Mouse (Mus musculus): ENCODE measurements around the gene Zfp638. TPM values are rescaled to one million over a fixed set of nuclear protein-coding genes. Genes with fewer than 3 reads are reported as not detected.

Gene Zfp638
- polyA plus RNA-seq, 1 experiment from 2014 or later: 102 TPM

GRCm38 (mm10) chr6:83838046-83838445 lies 28.9 kb upstream of the Zfp638 start:
- WGBS: 92% methylated on average over 2 of the region's 2 CpGs
- no peak overlapping the region for H3K4me3 ChIP-seq (ENCODE audit: low read depth, low read length)
- no peak overlapping the region for H3K4me2 ChIP-seq
- no peak for ATAC-seq (ENCODE audit: low FRiP score)
- no peak for DNase-seq (ENCODE audit: low spot score, missing footprints)
- H3K27me3 ChIP-seq (ENCODE audit: control insufficient read depth, insufficient read depth, low read length): no peaks in the 10 kb centered on the region
- no peaks in the 10 kb centered on the region for H3K36me3 ChIP-seq (ENCODE audit: control insufficient read depth, insufficient read depth, low read length)
- no peaks in the 10 kb centered on the region for H3K9me3 ChIP-seq (ENCODE audit: control insufficient read depth, low read length)
- no peaks in the 10 kb centered on the region for H3K4me1 ChIP-seq (ENCODE audit: control insufficient read depth, insufficient read depth, low read length)
- no peak overlapping the region for H3K9ac ChIP-seq (ENCODE audit: low read length)
- no peak overlapping the region for H3K27ac ChIP-seq (ENCODE audit: low read depth, low read length)

DNA sequence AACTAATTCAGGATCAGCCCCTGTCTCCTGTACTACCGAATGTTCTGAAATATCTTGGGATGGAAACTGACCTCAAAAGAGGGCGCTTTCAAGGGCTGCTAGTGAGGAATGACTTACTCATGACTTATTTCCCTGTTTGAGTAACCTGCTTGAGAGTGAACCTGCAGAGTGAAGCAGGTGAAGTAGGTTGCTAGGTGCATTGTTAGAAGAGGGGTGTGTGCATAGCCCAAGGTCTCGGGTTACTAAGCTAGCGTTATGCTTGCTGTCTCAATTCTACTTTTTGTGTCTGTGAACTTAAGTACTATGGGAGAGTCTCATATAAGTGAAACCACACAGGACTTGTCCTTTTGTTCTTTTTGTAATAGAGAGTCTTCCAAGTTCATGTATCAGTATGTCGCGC lies 26.8 kb upstream of the Zfp638 start:
- Histone ChIP-seq H3K9me3 (ENCODE audit: control insufficient read depth, low read length) (no peaks in the 10 kb centered on the region), H3K4me3 (ENCODE audit: low read depth, low read length) (no peak overlapping the region), H3K4me2 (no peak overlapping the region), H3K27me3 (ENCODE audit: control insufficient read depth, insufficient read depth, low read length) (no peaks in the 10 kb centered on the region), H3K27ac (ENCODE audit: low read depth, low read length) (no peak overlapping the region), H3K9ac (ENCODE audit: low read length) (no peak overlapping the region), H3K4me1 (ENCODE audit: control insufficient read depth, insufficient read depth, low read length) (no peaks in the 10 kb centered on the region), H3K36me3 (ENCODE audit: control insufficient read depth, insufficient read depth, low read length) (no peaks in the 10 kb centered on the region)
- WGBS: 80% methylated on average over 6 of the region's 6 CpGs
- ATAC-seq (ENCODE audit: low FRiP score) (no peak), DNase-seq (ENCODE audit: low spot score, missing footprints) (no peak)

- WGBS: 91% methylated on average over 10 of the region's 10 CpGs
- Histone ChIP-seq H3K27ac (ENCODE audit: low read depth, low read length) (no peak overlapping the region), H3K4me1 (ENCODE audit: control insufficient read depth, insufficient read depth, low read length) (no peaks in the 10 kb centered on the region), H3K4me2 (no peak overlapping the region), H3K9ac (ENCODE audit: low read length) (no peak overlapping the region), H3K27me3 (ENCODE audit: control insufficient read depth, insufficient read depth, low read length) (no peaks in the 10 kb centered on the region), H3K36me3 (ENCODE audit: control insufficient read depth, insufficient read depth, low read length) (no peaks in the 10 kb centered on the region), H3K9me3 (ENCODE audit: control insufficient read depth, low read length) (no peaks in the 10 kb centered on the region), H3K4me3 (ENCODE audit: low read depth, low read length) (no peak overlapping the region)
- ATAC-seq (ENCODE audit: low FRiP score): no peak
- DNase-seq (ENCODE audit: low spot score, missing footprints): no peak
These were observed 22.0 kb upstream of the Zfp638 start for GRCm38 (mm10) chr6:83844913-83845312.

GRCm38 (mm10) chr6:83846141-83846540 lies 20.8 kb upstream of the Zfp638 start:
- no peak for DNase-seq (ENCODE audit: low spot score, missing footprints)
- Histone ChIP-seq H3K36me3 (ENCODE audit: control insufficient read depth, insufficient read depth, low read length) (no peaks in the 10 kb centered on the region), H3K27me3 (ENCODE audit: control insufficient read depth, insufficient read depth, low read length) (no peaks in the 10 kb centered on the region), H3K27ac (ENCODE audit: low read depth, low read length) (no peak overlapping the region), H3K9me3 (ENCODE audit: control insufficient read depth, low read length) (no peaks in the 10 kb centered on the region), H3K4me1 (ENCODE audit: control insufficient read depth, insufficient read depth, low read length) (no peaks in the 10 kb centered on the region), H3K4me2 (no peak overlapping the region), H3K4me3 (ENCODE audit: low read depth, low read length) (no peak overlapping the region), H3K9ac (ENCODE audit: low read length) (no peak overlapping the region)
- no peak for ATAC-seq (ENCODE audit: low FRiP score)
- 98% methylated on average over 2 of the region's 2 CpGs for WGBS

DNA sequence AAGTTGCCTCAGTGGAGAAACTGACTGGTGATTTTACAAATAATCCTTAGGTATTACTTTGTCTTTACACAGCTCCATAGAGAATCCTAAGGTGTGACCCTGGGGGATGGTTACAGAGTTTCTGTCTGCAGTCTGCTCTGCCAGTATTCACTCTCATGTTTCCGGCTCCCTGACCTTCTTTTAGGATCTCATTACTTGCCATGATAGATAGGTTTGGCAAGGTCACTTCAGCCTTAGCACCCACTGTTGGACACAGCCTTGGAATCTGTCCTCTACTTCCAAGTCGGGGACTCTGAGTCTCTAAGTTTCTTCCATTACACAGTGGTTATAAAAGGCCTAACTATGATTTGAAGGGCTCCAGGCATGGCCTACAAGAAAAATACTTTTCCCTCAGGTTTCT lies 17.5 kb upstream of the Zfp638 start:
- DNase-seq (ENCODE audit: low spot score, missing footprints): no peak
- Histone ChIP-seq H3K9me3 (ENCODE audit: control insufficient read depth, low read length) (no peaks in the 10 kb centered on the region), H3K27ac (ENCODE audit: low read depth, low read length) (no peak overlapping the region), H3K4me3 (ENCODE audit: low read depth, low read length) (no peak overlapping the region), H3K27me3 (ENCODE audit: control insufficient read depth, insufficient read depth, low read length) (no peaks in the 10 kb centered on the region), H3K9ac (ENCODE audit: low read length) (no peak overlapping the region), H3K4me2 (no peak overlapping the region), H3K36me3 (ENCODE audit: control insufficient read depth, insufficient read depth, low read length) (no peaks in the 10 kb centered on the region), H3K4me1 (ENCODE audit: control insufficient read depth, insufficient read depth, low read length) (no peaks in the 10 kb centered on the region)
- 83% methylated on average over 2 of the region's 2 CpGs for WGBS
- no peak for ATAC-seq (ENCODE audit: low FRiP score)

- no peaks in the 10 kb centered on the region for H3K9me3 ChIP-seq (ENCODE audit: control insufficient read depth, low read length)
- H3K27ac ChIP-seq (ENCODE audit: low read depth, low read length): no peak overlapping the region
- 49% methylated on average over 5 of the region's 5 CpGs for WGBS
- DNase-seq (ENCODE audit: low spot score, missing footprints) (no peak), ATAC-seq (ENCODE audit: low FRiP score) (no peak)
- H3K4me2 ChIP-seq: no peak overlapping the region
- H3K36me3 ChIP-seq (ENCODE audit: control insufficient read depth, insufficient read depth, low read length): no peaks in the 10 kb centered on the region
- 0 out of 2 replicates have a peak, but pooled peaks cover 3% of the 10 kb centered on the region for H3K4me1 ChIP-seq (ENCODE audit: control insufficient read depth, insufficient read depth, low read length)
- H3K9ac ChIP-seq (ENCODE audit: low read length): no peak overlapping the region
- no peaks in the 10 kb centered on the region for H3K27me3 ChIP-seq (ENCODE audit: control insufficient read depth, insufficient read depth, low read length)
- no peak overlapping the region for H3K4me3 ChIP-seq (ENCODE audit: low read depth, low read length)
These were observed 9.4 kb upstream of the Zfp638 start for GRCm38 (mm10) chr6:83857476-83857875.

DNA sequence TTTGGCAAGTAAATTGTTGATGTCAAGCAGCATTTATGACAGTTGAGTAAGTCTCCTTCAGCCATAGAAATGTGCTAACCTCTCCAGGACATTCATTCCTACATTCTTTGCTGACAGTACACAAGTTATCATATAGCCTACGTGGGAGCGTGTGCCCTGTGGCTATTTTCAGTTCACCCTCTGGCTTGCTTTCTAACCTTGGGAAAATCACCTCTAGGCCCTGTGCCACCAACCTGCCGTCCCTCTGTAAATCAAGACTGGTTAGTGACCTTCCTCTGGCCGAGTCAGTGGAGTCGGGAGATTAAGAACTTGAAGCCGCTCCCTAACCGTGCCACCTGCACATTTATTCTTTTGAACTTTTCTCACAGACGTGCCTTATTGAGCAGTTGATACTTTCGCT lies 6.9 kb upstream of the Zfp638 start:
- no peaks in the 10 kb centered on the region for H3K9me3 ChIP-seq (ENCODE audit: control insufficient read depth, low read length)
- no peak overlapping the region for H3K4me3 ChIP-seq (ENCODE audit: low read depth, low read length)
- 0 out of 2 replicates have a peak, but pooled peaks cover 3% of the 10 kb centered on the region for H3K4me1 ChIP-seq (ENCODE audit: control insufficient read depth, insufficient read depth, low read length)
- DNase-seq (ENCODE audit: low spot score, missing footprints) (no peak), ATAC-seq (ENCODE audit: low FRiP score) (no peak)
- 90% methylated on average over 9 of the region's 9 CpGs for WGBS
- H3K27me3 ChIP-seq (ENCODE audit: control insufficient read depth, insufficient read depth, low read length): no peaks in the 10 kb centered on the region
- no peak overlapping the region for H3K27ac ChIP-seq (ENCODE audit: low read depth, low read length)
- no peak overlapping the region for H3K9ac ChIP-seq (ENCODE audit: low read length)
- H3K4me2 ChIP-seq: no peak overlapping the region
- H3K36me3 ChIP-seq (ENCODE audit: control insufficient read depth, insufficient read depth, low read length): no peaks in the 10 kb centered on the region

- no peaks in the 10 kb centered on the region for H3K9me3 ChIP-seq (ENCODE audit: control insufficient read depth, low read length)
- H3K27me3 ChIP-seq (ENCODE audit: control insufficient read depth, insufficient read depth, low read length): no peaks in the 10 kb centered on the region
- H3K4me2 ChIP-seq: no peak overlapping the region
- peaks cover 2% of the 10 kb centered on the region; the same call in 1 of the 2 replicates for H3K4me1 ChIP-seq (ENCODE audit: control insufficient read depth, insufficient read depth, low read length)
- DNase-seq (ENCODE audit: low spot score, missing footprints) (no peak), ATAC-seq (ENCODE audit: low FRiP score) (no peak)
- H3K36me3 ChIP-seq (ENCODE audit: control insufficient read depth, insufficient read depth, low read length): no peaks in the 10 kb centered on the region
- H3K4me3 ChIP-seq (ENCODE audit: low read depth, low read length): no peak overlapping the region
- 74% methylated on average over 4 of the region's 4 CpGs for WGBS
- H3K27ac ChIP-seq (ENCODE audit: low read depth, low read length): no peak overlapping the region
- no peak overlapping the region for H3K9ac ChIP-seq (ENCODE audit: low read length)
These were observed 3.4 kb upstream of the Zfp638 start for GRCm38 (mm10) chr6:83863538-83863937.

DNA sequence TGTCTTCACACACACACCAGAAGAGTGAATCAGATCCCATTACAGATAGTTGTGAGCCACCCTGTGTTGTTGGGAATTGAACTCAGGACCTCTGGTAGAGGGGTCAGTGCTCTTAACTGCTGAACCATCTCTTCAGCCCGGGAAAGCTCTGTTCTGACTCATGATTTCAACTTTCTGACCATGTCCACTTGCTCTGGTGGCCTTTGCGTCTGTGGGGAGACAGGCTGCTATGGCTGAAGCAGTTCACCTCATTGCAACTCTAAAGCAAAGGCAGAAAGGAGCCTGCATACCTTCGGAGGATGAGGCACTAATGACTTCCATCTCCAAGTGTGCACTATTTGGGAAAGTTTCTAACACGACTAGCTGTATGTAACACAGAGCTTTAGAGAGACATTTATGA lies 486 bp upstream of the Zfp638 start:
- Histone ChIP-seq H3K4me3 (ENCODE audit: low read depth, low read length) (no peak overlapping the region), H3K27me3 (ENCODE audit: control insufficient read depth, insufficient read depth, low read length) (no peaks in the 10 kb centered on the region; the same call in 1 of the 2 replicates), H3K4me2 (peak overlapping the region; percentile 88), H3K27ac (ENCODE audit: low read depth, low read length) (no peak overlapping the region), H3K9me3 (ENCODE audit: control insufficient read depth, low read length) (no peaks in the 10 kb centered on the region), H3K4me1 (ENCODE audit: control insufficient read depth, insufficient read depth, low read length) (peaks cover 2% of the 10 kb centered on the region; the same call in 1 of the 2 replicates), H3K36me3 (ENCODE audit: control insufficient read depth, insufficient read depth, low read length) (no peaks in the 10 kb centered on the region), H3K9ac (ENCODE audit: low read length) (no peak overlapping the region)
- ATAC-seq (ENCODE audit: low FRiP score) (peak; percentile 28; the same call in 1 of the 2 replicates), DNase-seq (ENCODE audit: low spot score, missing footprints) (peak; percentile 86)
- 45% methylated on average over 4 of the region's 4 CpGs for WGBS
